Mouse (Mus musculus) 3134 (cell line): ENCODE results near the gene Slc1a7.
A peak's percentile ranks its signal among the peaks of the same experiment; 100 is the strongest.

Experiments used
- DNase-seq: peaks from one replicate; pipeline ENCODE4 v3.0.0-alpha.2; 2011; ENCODE audit warnings: low spot score; ENCODE audit not compliant: insufficient read length; ENCODE audit errors: extremely low read depth

Gene Slc1a7

DNA sequence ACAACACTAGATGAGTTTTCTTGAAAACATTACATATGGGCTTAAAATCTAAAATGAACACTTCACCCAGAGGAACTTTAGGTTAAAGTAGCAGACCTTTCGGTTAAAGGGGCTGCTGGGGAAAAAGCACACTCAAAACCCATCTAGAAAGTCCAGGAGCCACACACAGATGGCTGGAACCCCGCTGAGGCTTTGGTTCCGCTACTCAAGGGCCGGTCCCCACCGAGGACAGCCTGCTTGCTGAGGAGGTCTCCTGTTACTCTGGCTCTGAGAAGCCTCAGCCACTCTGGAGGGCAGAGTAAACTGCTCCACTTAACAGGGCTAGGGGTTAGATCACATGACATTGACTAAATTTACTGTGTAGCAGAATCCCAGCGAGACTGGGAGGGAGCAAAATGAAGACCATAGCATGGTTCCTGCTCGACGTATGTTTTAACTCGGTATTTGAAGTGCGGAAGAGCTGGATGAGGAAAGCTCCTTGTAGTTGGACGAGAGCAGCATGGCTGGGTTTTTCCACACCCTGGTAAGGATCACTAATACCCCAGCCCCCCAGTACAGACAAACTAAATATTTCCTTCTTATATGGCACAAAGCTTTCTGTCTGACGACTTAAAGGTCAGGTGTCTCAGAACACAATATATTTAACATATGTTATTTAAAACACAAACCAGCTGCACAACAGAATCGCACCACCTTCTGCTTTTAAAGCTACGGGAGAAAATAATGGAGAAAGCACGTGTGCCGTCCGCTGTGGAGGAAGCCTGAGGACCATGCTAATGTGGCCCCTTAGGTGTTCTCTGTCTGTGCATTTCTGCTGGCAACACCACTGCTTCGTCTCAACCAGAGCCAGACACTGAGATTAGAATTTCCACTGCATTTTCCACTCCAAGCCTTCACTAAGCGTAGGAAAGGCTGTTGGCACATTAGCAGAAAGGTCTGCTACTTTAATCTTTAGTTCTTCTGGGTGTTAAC is 77.3 kb downstream of the Slc1a7 start:
- no peak for DNase-seq

DNA sequence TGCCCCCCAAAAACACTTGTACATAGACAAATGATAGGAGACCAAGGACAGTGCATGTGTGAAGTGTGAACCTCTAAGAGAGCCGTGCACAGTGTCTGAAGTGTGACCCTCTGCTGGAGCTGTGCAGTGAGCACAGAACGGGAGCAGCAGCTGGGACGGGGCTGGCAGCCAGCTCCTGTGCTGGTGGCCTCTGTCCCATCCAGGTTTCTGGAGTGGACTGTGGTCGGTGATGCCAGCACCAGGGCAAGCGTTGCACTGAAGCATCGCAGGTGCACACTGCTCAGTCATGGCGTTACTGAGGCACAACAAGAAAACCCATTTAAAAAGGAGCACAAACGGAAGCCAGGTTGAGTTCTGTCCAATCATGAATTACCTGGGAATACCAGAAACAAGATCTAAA is 78.0 kb downstream of the Slc1a7 start:
- DNase-seq: no peak

DNA sequence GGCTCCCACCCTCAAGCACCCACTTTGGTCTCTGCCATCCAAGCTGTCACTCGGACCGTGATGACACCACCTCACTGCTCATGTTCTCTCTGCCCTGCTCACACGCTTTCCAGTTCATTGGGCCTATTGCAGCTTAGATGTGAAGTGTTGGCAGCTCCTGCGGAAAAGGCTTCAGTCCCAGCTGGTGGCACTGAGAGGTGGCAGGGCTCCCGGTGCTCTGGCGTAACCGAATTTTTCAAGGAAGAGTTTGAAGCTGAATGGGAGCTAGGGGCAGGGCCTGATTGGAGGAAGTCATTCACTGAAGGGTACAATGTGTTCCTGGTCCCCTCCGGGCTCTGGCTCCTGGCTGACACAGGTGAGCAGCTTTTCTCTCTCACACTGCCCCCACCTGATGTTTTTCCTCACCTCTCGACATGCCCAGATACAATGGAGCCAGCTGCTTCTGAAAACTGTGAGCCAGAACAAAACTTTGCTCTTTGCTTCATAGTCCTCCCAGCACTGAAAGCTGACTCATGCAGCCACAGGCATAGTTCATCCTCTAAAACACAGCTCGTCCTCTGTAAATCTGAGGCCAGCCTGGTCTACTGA is 83.6 kb downstream of the Slc1a7 start:
- DNase-seq: no peak

DNA sequence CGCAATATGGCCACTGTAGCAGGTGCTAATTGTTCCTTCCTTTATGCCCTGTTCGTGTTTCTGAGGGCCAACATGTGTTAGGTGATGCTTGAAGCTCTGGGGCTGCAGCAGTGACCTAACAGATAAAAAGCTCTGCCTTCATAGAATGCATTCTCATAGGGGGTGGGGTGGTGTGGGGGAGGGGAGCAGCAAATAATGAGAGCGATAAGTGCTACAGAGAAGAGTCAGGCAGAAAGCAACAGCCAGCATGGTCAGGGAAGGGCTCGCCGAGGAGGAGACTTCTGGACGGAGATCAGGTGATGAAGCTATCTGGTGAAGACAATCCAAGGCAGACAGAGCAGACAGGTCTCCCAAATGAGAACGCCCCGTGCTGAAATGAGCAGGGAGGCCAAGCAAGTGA is 84.5 kb downstream of the Slc1a7 start:
- DNase-seq: no peak

DNA sequence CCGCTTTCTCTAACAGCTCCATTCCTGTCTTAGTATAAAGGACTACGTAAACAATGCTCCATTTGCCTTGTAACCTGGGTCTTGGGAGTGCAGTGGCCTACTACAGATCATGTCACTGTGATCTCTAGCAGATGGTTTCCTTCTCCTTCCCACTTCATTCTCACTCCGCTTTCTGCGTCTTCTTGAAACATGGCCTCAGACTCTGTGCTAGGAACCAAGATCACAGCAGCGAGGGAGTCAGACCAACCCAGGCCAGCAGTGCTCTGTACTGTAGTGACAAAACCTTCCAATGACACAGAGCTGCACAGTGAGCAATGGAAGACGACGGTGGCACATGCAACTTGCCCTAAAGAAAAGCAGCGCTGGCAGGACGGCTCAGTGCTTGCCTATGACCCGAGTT is 87.7 kb downstream of the Slc1a7 start:
- no peak for DNase-seq

DNA sequence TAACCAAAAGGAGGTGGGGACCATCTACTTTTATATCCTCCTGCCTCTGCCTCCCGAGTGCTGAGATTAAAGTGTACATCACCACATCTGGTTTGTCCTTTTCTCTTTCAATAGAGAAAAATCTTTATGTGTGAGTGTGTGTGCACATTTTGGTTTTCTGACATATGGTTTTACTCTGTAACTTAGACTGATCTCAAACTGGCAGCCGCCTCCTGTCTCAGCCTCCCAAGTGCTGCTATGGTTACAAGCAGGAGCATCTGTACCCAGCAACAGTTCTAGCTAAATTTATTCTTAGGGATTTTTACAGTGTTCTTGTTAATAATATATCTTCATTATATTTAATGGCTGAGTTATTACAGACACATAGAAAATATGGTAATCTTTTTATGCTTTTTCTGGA is 89.1 kb downstream of the Slc1a7 start:
- no peak for DNase-seq

DNA sequence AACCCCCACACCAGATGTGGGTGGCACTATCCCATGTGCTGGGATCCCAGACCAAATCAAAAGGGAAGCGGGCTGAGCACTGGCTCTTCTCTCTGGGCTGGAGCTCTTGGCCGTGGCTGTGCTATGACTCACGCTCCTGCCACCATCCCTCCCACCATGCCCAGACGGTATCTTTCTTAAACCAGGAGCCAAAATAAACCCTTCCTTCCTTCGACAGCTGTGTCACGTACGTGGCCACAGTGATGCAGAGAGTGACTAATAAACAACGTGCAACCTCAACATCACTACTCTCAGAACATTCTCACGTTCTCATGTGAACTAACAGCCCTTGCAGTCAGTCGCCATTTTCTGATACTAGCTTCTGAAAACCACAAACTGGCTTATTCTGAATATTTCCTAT is 90.0 kb downstream of the Slc1a7 start:
- DNase-seq: peak; percentile 81

DNA sequence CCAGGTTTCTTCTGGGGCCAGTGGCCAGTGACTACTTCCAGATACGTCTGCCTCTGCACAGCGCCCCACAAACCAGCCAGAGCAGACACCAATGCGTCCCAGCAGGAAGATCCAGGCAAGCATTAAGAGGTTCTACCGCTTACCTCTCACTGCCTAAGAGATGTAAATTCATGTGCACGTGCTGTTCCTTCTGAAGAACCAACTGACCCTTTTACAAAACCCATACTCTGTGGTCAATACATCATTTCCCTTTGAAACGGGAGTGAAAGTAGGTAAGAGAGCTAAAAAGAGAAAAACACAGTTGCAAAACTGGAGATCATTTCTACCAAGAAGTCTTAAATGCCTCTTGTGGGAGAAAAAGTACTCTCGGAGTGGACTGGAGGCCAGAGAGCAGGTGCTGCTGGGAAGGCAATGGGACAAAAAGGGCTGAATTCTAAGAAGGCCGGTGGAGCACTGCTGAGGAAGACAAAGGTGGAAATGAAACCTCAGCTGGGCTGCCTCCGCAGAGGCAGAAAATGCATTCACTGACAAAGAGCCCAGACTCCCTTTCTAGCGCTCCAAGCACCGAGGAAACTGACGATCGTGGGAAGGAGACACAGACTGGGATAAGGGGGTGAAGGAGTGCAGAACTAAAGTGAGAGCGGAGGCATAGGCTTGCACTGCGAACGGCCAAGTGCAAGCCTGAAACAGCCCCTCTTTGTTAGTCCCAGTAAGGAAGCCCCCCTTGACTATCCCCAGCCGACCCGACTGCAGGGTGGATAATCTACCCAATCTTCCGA is 91.7 kb downstream of the Slc1a7 start:
- no peak for DNase-seq

DNA sequence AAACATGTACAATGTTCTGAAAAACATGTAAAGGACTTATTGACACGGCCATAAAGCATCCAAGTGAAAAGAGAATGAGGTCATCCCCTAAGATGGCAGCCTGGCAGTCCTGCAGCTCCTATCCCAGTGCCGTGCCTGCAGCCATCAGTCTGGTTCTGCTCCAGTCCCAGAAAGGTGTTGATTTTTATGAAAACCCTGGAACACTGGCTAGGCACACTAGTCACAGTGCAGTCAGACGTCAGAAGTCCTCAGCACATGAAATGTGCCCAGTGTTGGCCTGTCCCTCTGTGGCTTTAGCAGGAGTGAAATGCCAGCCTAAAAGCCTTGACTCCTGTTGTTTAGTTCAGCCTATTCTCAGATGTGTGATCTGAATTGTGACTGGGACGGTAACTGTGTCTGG is 92.6 kb downstream of the Slc1a7 start:
- no peak for DNase-seq

DNA sequence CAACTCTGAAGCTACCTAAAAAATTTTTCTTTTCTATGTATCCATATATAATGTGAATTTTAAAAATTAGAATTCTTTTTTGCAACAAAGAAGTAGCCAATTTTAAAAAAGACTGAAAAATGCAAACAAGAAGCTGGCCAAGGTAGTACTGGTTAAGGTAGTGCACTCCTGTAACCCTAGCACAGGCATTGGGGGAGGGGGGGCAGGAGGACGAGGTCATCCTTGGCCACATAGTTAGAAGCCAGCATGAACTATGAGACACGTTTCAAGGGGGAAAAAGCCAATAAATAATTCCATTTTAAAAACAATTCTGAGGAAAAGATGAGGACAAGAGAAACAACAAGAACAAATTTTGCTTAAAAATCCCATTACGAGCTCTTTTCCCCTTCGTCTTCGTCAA is 94.4 kb downstream of the Slc1a7 start:
- DNase-seq: no peak
